Mouse (Mus musculus) embryonic facial prominence, embryonic 12.5 days (tissue): ENCODE data around the gene Dock1. TPM values are rescaled to one million over a fixed set of nuclear protein-coding genes. Genes with fewer than 3 reads are reported as not detected.

ENCODE experiments used
- ATAC-seq: fragments of 200-750 bp; cut with Nextera tagmentation; 2 replicates; pipeline ENCODE4 v1.8.0; 2017; ENCODE audit not compliant: insufficient number of reproducible peaks, insufficient read depth, low FRiP score, low TSS enrichment
- H3K27ac ChIP-seq: fragments of 300-500 bp; sonication (generic); 2 replicates; pipeline ENCODE4 v1.5.1; 2016; ENCODE audit warnings: mild to moderate bottlenecking
- H3K27me3 ChIP-seq: fragments of 300-500 bp; sonication (generic); 2 replicates; pipeline ENCODE4 v1.6.1; 2016; ENCODE audit warnings: mild to moderate bottlenecking, moderate library complexity
- H3K36me3 ChIP-seq: fragments of 300-500 bp; sonication (generic); 2 replicates; pipeline ENCODE4 v1.6.1; 2016; ENCODE audit warnings: mild to moderate bottlenecking
- H3K4me1 ChIP-seq: fragments of 300-500 bp; sonication (generic); 2 replicates; pipeline ENCODE4 v1.6.1; 2016
- H3K4me2 ChIP-seq: fragments of 300-500 bp; sonication (generic); replicated peaks from 2 replicates; pipeline ENCODE4 v1.6.1; 2016; ENCODE audit warnings: mild to moderate bottlenecking, moderate library complexity
- H3K4me3 ChIP-seq: fragments of 300-500 bp; sonication (generic); 2 replicates; pipeline ENCODE4 v1.5.1; 2016; ENCODE audit warnings: mild to moderate bottlenecking
- H3K9ac ChIP-seq: fragments of 300-500 bp; sonication (generic); 2 replicates; pipeline ENCODE4 v1.6.1; 2016; ENCODE audit warnings: mild to moderate bottlenecking, moderate library complexity
- H3K9me3 ChIP-seq: fragments of 300-500 bp; sonication (generic); 2 replicates; pipeline ENCODE4 v1.6.1; 2016; ENCODE audit warnings: mild to moderate bottlenecking, moderate library complexity
- WGBS: fragments of 180-500 bp; shearing (Covaris S2); methylation state at CpG from one replicate; pipeline ENCODE4 v1.1.7; 2016; 5-methylcytosine and 5-hydroxymethylcytosine counted together
- polyA plus RNA-seq: library from polyadenylated mRNA; unstranded; fragments of >200 nt; fragmentation: Nextera tagmentation; extraction: Ambion mirVana; gene quantifications from 2 replicates; pipeline ENCODE4 v1.2.1, GENCODE M21; 2016

Gene Dock1
- polyA plus RNA-seq, 1 experiment from 2014 or later = 50.5 TPM

DNA sequence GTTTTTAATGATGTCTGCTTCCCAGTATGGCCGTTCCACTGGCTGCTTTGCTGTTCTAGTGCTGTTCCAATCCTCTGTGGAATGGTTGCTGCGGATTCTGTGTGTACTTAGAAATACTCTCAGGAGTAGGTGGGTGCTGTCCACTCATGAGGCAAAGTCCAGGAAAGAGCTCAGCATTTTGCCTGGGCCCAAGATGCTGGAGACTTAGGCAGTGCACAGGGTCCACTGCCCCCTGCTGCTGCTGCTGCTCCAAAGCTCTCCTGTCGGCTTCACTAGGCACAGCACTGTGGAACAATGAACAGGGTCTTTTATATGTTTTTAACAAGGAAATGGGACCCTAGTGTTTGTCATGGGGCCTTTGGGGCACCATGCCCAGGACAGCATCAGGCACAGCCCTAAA is 361.0 kb downstream of the Dock1 start:
- no peak overlapping the region for H3K27ac ChIP-seq
- no peaks in the 10 kb centered on the region for H3K36me3 ChIP-seq
- H3K4me3 ChIP-seq = no peak overlapping the region
- no peaks in the 10 kb centered on the region for H3K9me3 ChIP-seq
- no peaks in the 10 kb centered on the region for H3K4me1 ChIP-seq
- no peak for ATAC-seq
- H3K27me3 ChIP-seq = no peaks in the 10 kb centered on the region
- H3K9ac ChIP-seq = no peak overlapping the region
- H3K4me2 ChIP-seq = no peak overlapping the region
- 66% methylated on average over 3 of the region's 3 CpGs for whole genome bisulfite sequencing

DNA sequence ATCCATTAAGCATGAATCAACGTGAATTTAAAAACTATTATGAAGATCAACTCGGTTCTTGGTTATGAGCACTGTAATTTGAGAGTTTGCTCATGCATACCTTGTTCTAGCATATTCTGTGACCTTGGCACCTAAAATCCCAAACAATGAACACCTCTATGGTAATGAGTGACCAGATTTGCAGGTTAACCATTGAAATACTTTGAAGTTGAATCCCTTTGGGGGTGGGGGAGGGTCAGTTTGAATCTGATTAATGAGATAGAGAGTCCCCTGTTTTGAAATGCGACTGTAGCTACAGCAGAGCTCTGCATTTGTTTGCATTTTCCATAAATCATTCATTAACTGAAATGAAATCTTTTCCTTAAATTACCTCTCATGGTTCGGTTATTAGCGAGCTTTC is 364.4 kb downstream of the Dock1 start:
- Histone ChIP-seq H3K36me3 (no peaks in the 10 kb centered on the region), H3K27me3 (no peaks in the 10 kb centered on the region), H3K4me2 (no peak overlapping the region), H3K4me1 (no peaks in the 10 kb centered on the region), H3K27ac (no peak overlapping the region), H3K9me3 (no peaks in the 10 kb centered on the region), H3K4me3 (no peak overlapping the region), H3K9ac (no peak overlapping the region)
- WGBS = 79% methylated on average over 5 of the region's 5 CpGs
- ATAC-seq = no peak

GRCm38 (mm10) chr7:135035651-135036050 is 365.2 kb downstream of the Dock1 start:
- Histone ChIP-seq H3K9me3 (no peaks in the 10 kb centered on the region), H3K4me1 (no peaks in the 10 kb centered on the region), H3K4me2 (no peak overlapping the region), H3K4me3 (no peak overlapping the region), H3K9ac (no peak overlapping the region), H3K27ac (no peak overlapping the region), H3K27me3 (no peaks in the 10 kb centered on the region), H3K36me3 (no peaks in the 10 kb centered on the region)
- WGBS = 58% methylated on average over 2 of the region's 2 CpGs
- ATAC-seq = no peak

DNA sequence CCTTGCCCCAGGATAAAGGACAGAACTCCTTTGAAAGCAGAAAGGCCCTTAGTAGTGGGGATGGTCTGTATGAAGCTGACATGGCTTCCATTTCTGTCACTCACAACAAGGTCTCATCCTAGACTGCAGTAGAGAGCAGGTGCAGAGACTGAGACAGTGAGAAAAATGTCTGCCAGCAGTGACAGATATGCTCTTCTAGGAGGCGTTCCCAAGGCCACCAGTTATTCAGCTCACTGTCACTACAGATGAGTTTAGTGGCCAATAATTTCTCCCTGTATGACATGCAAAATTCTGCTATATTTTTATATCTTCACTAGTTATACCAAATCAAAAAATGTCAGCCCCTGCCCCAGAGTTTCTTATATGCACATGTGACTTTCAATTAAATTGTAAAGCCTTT is 368.5 kb downstream of the Dock1 start:
- H3K4me3 ChIP-seq = no peak overlapping the region
- no peak overlapping the region for H3K4me2 ChIP-seq
- H3K36me3 ChIP-seq = no peaks in the 10 kb centered on the region
- WGBS = 81% methylated on average over 1 of the region's 1 CpGs
- no peak overlapping the region for H3K9ac ChIP-seq
- H3K9me3 ChIP-seq = no peaks in the 10 kb centered on the region
- H3K27ac ChIP-seq = no peak overlapping the region
- H3K27me3 ChIP-seq = no peaks in the 10 kb centered on the region
- H3K4me1 ChIP-seq = no peaks in the 10 kb centered on the region
- ATAC-seq = no peak

DNA sequence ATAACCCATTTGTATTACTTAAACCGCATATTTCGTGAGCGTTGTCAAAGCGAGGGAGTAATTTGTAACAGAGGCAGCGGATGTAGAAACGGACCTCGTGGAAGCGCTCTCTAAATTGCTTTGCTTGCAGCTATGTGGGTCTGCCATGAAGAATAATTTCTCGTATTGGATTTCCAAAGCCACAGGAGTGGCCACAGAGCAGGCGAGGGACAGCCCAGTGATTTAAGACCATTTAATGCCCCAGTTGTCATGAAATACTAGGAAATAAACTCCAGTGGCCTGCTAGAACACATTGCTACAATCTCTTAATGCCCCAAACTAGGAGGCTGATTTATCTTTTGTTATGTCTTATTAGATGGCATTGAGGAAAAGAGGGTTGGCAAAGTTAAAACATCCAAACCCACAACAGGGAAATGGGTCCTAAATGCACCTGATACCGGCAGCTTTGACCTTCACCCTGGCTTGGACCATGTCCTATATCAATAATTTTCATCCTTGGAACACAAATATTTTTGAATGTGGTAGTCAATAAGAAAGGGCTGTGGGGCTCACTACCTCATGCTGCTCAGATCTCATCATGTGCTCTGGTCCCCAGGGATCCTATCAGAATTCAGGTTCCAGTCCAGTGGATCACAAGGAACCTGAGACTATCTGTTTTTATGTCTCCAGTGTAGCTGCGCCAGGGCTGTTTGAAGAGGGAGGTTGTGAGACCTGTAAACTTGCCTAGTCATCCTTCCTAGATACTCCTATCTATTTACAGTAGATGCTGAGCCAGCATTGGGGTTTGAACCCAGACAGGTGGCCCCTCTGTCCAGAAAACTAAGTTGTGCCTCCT is 373.7 kb downstream of the Dock1 start:
- ATAC-seq = no peak
- Histone ChIP-seq H3K9me3 (peaks cover 5% of the 10 kb centered on the region; the same call in 1 of the 2 replicates), H3K4me2 (no peak overlapping the region), H3K4me1 (no peaks in the 10 kb centered on the region), H3K27me3 (no peaks in the 10 kb centered on the region), H3K36me3 (no peaks in the 10 kb centered on the region), H3K27ac (no peak overlapping the region), H3K4me3 (no peak overlapping the region), H3K9ac (no peak overlapping the region)
- 72% methylated on average over 12 of the region's 12 CpGs for WGBS

- 84% methylated on average over 2 of the region's 2 CpGs for WGBS
- no peaks in the 10 kb centered on the region for H3K27me3 ChIP-seq
- H3K27ac ChIP-seq = no peak overlapping the region
- ATAC-seq = no peak
- peaks cover 5% of the 10 kb centered on the region; the same call in 1 of the 2 replicates for H3K9me3 ChIP-seq
- H3K4me2 ChIP-seq = no peak overlapping the region
- no peak overlapping the region for H3K4me3 ChIP-seq
- H3K9ac ChIP-seq = no peak overlapping the region
- no peaks in the 10 kb centered on the region for H3K4me1 ChIP-seq
- no peaks in the 10 kb centered on the region for H3K36me3 ChIP-seq
Measured at GRCm38 (mm10) chr7:135049416-135049815, 379.0 kb downstream of the Dock1 start.

DNA sequence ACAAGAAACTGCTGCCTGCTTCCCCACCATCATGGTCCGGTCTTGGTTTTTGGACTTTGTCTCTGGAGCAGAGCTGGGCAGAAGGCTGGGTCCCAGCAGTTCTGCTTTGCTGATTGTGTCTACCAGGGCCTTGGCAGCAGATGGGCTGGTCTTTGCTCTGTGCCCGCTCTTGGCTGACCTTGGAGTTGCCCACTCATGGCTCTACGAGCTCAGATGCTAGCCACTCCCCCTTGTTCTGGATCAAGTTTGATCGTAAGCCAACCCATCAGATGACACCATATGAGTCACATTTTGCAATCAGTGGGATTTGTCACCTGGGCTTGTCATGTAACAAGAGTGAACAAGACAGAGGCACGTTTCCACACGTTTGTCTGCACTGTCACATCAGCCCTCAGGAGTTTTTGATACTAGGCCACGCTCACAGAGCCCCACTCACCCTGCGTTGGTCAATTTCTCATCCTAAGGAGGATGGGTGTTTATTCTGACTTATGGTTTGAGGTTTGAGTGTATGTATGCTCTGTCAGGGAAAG is 382.8 kb downstream of the Dock1 start:
- ATAC-seq = no peak
- no peaks in the 10 kb centered on the region for H3K9me3 ChIP-seq
- no peaks in the 10 kb centered on the region for H3K4me1 ChIP-seq
- H3K27me3 ChIP-seq = no peaks in the 10 kb centered on the region
- no peak overlapping the region for H3K9ac ChIP-seq
- no peak overlapping the region for H3K27ac ChIP-seq
- H3K4me2 ChIP-seq = no peak overlapping the region
- no peak overlapping the region for H3K4me3 ChIP-seq
- no peaks in the 10 kb centered on the region for H3K36me3 ChIP-seq
- 89% methylated on average over 8 of the region's 8 CpGs for WGBS

DNA sequence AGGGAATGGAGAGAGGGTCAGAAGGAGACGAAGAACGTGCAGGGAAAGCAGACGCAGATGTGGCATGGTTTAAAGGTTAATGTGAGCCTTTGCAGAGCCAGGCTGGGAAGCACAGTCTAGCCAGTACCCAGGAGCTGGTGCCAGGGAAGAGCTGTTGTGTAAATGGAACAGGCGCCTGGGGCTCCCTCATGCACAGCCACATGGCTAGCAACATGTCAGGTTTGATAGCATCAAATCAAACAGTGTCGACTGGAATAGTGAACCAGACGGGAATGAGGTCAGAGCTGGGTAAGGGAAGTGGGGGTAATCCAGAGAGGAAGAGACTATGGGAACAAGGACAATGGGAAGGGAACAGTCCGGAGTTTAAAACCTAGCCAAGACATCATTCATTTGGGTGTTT is 384.2 kb downstream of the Dock1 start:
- Histone ChIP-seq H3K9ac (no peak overlapping the region), H3K36me3 (no peaks in the 10 kb centered on the region), H3K9me3 (no peaks in the 10 kb centered on the region), H3K4me2 (no peak overlapping the region), H3K27me3 (no peaks in the 10 kb centered on the region), H3K4me3 (no peak overlapping the region), H3K4me1 (no peaks in the 10 kb centered on the region), H3K27ac (no peak overlapping the region)
- 67% methylated on average over 7 of the region's 7 CpGs for WGBS
- no peak for ATAC-seq

DNA sequence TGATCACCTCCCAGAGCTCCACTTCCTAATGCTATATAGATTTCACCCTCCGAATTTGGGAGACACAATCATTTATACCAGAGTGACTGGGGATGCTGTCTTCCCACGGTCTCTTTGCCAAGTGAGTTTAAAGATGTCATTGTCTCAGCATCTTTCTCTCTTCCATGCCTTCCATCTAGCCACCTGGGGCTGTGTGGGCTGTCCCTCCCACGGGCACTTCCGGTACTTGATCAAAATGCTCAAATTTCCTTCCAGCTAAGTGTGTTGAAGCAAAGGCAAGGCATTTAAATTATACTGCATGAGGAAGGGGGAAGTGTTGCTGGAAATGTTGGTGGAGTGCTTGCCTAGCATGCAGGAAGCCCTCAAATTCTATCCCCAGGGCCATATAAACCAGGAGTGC is 388.6 kb downstream of the Dock1 start:
- Histone ChIP-seq H3K27me3 (no peaks in the 10 kb centered on the region), H3K36me3 (peaks cover 9% of the 10 kb centered on the region), H3K9me3 (no peaks in the 10 kb centered on the region; the same call in 1 of the 2 replicates), H3K9ac (no peak overlapping the region), H3K27ac (no peak overlapping the region), H3K4me1 (no peaks in the 10 kb centered on the region), H3K4me2 (no peak overlapping the region), H3K4me3 (no peak overlapping the region)
- ATAC-seq = no peak
- 70% methylated on average over 4 of the region's 4 CpGs for WGBS

DNA sequence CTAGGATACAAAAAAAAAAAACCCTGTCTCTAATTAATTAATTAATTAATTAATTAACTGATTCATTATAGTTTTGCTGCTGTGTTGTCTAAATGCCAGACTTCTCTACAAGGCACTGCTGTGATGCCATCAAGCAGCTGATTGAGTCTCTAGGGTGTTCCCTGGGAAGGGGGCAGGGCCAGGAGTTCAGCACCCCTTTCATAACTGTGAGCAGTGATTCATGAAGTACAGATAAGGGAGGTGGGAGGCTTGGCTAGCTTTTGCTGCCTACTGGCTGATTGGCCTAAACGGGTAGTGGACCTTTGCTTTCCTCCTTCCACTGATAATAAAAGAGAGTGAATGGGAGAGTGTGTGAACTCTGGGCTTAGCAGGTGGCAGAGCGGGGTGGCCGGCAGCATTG is 389.1 kb downstream of the Dock1 start:
- WGBS = 94% methylated on average over 3 of the region's 3 CpGs

DNA sequence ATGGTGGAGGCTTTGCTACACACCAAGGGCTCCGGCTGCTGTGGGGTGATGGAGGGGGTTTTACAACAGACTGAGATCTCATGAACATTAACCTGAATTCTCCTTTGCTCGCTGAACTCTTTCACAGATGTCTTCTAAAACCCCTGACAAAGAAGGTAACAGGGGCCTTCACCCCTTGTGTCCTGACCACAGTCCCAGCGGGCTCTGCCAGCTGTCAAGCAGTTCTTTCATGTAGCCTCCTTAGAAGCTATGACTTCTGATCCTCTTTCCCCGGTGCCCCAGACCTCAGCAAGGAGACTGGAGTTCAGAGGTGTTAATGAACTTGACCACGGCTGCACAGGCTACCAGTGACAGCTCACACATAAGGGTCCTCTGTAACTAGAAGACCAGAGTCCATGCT is 393.4 kb downstream of the Dock1 start:
- Histone ChIP-seq H3K4me2 (no peak overlapping the region), H3K4me3 (no peak overlapping the region), H3K27ac (no peak overlapping the region), H3K36me3 (peaks cover 9% of the 10 kb centered on the region), H3K4me1 (no peaks in the 10 kb centered on the region), H3K9ac (no peak overlapping the region), H3K27me3 (no peaks in the 10 kb centered on the region), H3K9me3 (no peaks in the 10 kb centered on the region; the same call in 1 of the 2 replicates)
- 85% methylated on average over 5 of the region's 5 CpGs for WGBS
- ATAC-seq = no peak

More for the DNA sequence above, 389.1 kb downstream of the Dock1 start:
- H3K9me3 ChIP-seq = no peaks in the 10 kb centered on the region; the same call in 1 of the 2 replicates
- no peaks in the 10 kb centered on the region for H3K27me3 ChIP-seq
- no peak overlapping the region for H3K27ac ChIP-seq
- H3K4me2 ChIP-seq = no peak overlapping the region
- no peaks in the 10 kb centered on the region for H3K4me1 ChIP-seq
- H3K36me3 ChIP-seq = peaks cover 9% of the 10 kb centered on the region
- ATAC-seq = no peak
- H3K9ac ChIP-seq = no peak overlapping the region
- H3K4me3 ChIP-seq = no peak overlapping the region

DNA sequence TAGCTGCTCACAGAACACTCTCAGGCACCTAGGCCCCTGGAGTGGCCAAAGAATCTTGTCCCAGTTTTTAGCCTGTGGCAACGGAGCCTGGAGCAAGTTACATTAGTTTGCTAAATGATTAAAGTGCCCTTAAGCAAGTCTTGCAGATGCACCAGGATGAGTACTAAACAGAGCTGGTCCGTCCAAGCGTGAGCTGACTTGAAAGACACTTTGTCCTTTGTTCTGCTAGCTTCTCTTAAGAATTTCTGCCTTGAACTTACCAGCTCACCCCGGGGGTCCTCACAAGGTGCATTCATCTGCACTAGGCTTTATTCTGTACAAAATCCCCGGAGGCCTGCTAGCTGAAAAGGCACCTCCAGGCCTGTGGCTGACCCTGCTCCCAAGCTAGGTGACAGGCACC is 394.8 kb downstream of the Dock1 start:
- Histone ChIP-seq H3K4me1 (no peaks in the 10 kb centered on the region), H3K27me3 (no peaks in the 10 kb centered on the region), H3K9ac (no peak overlapping the region), H3K4me2 (no peak overlapping the region), H3K36me3 (peaks cover 4% of the 10 kb centered on the region; the same call in 1 of the 2 replicates), H3K9me3 (no peaks in the 10 kb centered on the region; the same call in 1 of the 2 replicates), H3K4me3 (no peak overlapping the region), H3K27ac (no peak overlapping the region)
- ATAC-seq = no peak
- 51% methylated on average over 5 of the region's 5 CpGs for WGBS
